Mouse (Mus musculus) monocyte, adult 2 months (primary cell): Measurements from ENCODE around the gene Soat1.

Source experiments
- DNase-seq, 2 experiments: peaks; one replicate each; pipeline ENCODE4 v3.0.0; 2022; ENCODE audit warnings: low spot score in 2 of 2, low read depth in 1 of 2

Soat1 gene

GRCm38 (mm10) chr1:156467655-156468255 lies 6.4 kb downstream of the Soat1 start:
- no peak for DNase-seq

DNA sequence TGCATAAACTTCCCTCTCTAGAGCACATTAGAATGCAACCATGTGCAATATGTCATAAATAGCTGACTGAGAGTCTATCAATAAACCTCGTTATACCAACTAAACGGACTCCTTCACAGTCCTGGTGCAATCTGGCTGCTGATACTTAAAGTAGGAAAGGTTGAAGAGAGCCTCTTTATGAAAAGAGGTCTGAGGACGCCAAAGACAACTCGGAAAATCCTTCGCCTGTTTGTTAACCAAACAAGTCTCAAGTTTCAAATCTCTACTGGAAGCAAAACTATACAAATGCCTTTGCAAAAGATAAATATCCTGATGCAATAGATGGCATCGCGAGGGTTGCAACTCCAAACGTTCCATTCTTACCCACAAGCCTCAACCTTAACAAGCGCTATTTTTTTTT lies 9.2 kb downstream of the Soat1 start:
- DNase-seq, result no peak

DNA sequence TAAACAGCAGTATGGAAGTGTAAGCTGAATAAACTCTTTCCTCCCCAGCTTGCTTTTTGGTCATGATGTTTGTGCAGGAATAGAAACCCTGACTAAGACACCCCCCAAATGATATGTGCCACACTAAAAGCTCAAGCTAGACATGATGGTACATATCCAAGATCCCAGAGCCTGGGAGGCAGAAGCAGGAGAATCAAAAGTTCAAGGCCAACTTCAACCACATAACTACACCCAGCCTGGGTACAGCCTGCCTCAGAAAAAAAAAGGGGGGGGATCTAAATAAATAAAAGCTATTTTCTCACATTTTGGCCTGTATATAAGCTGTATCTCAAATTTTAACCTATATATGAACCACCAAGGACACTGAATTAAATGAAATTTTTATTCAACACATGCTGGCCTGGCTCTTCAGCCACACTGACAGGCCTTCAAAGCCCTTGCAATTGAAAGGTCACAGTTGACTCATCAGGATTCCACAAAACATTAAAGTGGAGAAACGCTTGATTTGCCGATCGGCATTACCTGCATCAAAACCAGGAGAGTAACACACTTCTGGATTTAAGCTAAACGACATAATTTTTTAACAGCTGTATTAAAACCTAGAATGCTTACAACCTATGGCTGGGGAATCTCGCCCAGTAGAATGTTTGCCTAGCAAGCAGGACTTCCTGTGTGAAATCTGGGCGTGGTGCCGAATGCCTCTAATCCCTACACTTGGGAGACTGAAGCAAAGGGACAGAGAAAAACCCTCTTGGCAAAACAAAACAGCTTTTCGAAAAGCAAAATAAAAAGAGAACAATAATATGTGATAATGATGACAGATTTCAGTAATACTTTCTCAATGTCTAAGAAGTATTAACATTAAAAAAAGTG lies 9.9 kb downstream of the Soat1 start:
- no peak for DNase-seq

DNA sequence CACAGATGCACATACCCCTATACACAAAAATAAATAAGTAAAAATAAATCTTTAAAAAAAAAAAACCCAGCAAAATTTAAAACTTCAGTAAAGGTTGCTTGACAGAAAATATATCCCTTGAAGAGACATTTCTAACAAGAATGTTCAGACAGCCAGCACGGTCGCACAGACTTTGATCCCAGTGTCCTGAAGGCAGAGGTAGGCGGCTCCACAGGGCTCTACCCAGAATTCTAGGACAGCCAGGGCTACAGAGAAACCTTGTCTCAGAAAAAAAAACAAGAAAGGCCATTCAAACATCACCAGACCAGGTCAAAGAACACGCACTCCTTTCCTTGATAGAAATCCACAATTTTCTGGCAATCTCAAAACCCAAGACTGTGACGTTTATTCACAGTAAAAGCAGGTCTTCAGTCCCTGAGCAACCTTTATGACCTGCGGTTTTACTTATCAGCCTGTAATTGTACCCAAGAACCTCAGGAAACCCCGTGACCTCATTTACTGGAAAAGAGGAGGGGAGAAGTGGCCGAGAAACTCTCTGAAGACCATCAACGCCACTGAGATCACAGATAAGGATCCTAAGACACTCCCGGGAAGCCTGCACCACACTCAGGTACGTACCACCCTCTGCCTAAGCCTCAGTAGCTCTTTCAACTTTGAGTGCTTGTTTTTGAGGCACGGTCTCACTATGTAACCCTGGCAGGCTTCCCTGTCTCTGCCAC lies 11.7 kb downstream of the Soat1 start:
- DNase-seq, result no peak

DNA sequence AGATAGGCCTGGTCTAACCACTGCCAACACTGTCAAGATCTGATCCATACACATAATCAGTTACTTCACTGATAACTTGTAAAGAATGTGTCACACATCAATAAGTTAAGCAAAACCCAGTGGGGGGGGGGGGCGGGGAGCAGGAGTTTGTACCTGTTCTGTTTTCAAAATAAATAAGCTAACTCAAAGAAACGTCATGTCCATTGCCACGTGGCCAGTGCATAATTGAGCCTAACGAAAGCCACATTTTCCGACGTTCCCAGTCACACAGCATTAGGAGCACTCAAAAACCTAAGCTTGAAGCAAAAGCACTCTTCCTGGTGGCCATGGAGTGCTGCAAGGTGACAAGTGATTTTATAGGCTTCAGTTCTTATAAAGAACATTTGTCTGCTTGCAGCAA lies 13.1 kb downstream of the Soat1 start:
- no peak for DNase-seq

GRCm38 (mm10) chr1:156460216-156460615 lies 13.9 kb downstream of the Soat1 start:
- no peak for DNase-seq

DNA sequence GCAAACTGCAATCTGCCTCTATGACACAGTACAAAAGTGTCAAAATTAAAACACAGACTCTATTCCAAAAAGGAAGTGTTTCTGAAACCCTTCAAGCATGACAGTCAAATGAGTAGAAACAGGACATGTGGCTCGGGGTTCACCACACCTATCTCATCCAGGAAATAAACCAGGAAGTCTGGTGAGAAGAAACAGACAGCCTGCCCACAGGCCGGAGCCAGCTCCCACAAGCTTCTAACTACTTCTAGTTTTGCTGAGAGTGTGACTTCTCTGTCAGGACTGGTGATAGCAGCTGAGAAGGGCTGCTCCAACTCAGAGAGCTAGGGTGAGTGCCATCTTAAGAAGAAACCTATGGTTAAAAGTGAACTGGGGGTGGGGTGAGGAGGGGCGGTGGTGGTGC lies 14.4 kb downstream of the Soat1 start:
- DNase-seq, result peak; percentile 20 to 33

- DNase-seq, result no peak
Measured at GRCm38 (mm10) chr1:156458391-156459060, 15.6 kb downstream of the Soat1 start.

- DNase-seq, result no peak
Measured at GRCm38 (mm10) chr1:156455005-156455758, 18.9 kb downstream of the Soat1 start.

DNA sequence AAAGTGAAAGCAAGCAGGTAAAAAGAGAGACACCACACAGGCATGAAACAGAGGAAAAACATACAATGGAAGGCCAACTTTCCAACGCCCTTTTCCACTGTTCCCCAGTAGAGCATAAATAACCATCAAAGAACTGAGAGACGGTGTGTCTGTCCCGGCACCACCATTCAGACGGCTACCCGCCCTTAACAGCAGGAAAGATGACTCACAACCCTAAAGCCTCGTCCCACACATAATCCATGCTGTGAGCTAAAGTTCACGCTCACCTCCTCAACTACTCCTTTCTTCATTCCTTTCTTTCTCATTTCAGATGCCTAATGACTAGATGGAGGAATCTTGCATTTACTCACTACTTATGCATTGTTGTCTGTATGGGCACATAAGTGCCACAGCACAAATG lies 19.7 kb downstream of the Soat1 start:
- DNase-seq, result no peak

DNA sequence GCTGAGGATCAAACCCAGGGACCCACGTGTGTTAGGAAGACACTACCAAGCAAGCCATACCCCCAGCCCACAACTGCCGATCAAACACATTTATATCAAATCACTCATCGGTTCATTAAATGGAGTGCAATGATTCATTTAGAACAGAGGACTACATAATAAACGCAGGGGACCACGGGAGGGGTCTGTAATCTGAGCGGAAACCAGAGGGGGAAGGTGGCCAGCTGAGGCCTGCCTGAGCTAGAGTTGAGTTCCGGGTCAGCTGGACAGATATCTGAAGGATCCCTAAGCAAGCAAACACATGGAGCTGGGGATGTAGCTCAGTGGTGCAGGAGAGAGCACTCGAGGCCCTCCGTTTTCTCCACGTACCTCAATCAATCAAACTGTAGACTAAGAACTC lies 20.3 kb downstream of the Soat1 start:
- DNase-seq, result no peak

DNA sequence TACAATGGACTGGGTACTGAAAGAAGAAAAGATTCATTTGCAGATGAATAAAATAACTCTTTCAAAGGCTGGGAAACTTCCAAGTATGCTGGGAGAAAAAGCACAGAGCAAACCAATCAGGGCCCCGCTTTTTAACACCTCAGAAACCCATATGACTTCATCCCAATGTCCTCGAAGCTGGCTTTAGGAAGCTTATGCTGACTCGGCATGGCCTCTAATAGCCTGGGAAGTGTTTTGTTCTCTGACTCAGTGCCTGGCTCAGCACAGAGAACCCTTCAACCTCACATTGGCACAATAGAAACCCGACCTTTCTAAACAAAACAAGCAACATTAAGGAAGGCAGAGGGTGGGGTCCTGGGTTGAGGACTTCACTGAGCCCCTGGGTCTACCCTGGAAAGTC lies 23.7 kb downstream of the Soat1 start:
- no peak for DNase-seq

- DNase-seq, result no peak
Measured at GRCm38 (mm10) chr1:156449691-156450090, 24.4 kb downstream of the Soat1 start.

DNA sequence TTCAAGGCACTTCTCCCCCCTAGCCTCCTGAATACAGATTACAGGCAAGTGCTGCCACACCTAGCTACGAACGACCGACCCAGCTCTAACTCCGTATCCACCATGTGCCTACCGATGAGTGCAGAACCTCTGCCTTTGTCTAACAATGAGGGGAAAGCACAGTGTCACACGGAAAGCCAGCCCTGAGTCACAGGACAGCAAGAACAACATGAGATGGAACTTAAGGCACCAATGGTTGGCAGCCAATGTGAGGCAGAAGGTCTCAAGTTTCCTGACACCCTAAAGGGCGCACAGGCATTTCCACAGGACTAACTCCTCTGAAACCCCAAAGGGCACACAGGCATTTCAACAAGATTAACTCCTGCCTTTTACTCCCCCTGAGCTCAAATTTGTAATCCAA lies 25.0 kb downstream of the Soat1 start:
- DNase-seq, result no peak

- DNase-seq, result no peak
Measured at GRCm38 (mm10) chr1:156445049-156445448, 29.1 kb downstream of the Soat1 start.

GRCm38 (mm10) chr1:156442776-156443175 lies 31.4 kb downstream of the Soat1 start:
- no peak for DNase-seq

- no peak for DNase-seq
Measured at GRCm38 (mm10) chr1:156442266-156442665, 31.9 kb downstream of the Soat1 start.

GRCm38 (mm10) chr1:156437726-156438125 lies 36.4 kb downstream of the Soat1 start:
- no peak for DNase-seq

DNA sequence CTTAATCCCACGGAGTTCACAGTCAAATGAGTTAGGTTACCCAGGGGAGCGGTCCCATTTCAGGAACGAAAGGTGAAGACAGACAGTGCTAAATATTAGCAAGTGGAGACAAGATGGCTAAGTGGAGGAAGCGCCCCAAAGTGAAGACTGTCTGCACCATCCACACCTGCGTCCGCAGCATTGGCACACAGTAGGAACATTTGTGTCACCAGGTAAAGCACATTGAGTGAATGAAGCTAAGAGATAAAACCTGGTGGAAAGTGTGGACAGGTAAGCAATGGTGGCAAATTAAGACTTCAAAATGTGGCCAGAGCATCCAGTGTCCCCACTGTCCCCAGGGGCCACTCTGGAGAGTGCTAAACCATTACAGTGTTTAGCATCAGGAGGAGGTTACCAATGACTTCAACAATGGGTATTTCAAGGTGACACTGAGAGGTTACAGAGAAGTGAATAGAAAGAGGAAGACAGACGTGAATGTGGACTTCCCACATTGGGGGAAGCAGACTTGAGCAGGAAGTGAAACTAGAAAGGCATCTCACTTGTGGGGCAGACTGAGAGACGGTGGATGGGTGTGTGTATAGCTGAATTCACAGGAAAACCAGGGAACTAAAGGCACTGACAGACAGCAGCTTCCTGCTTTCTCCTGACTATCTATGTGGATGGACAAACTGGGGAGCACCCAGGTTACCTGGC lies 37.0 kb downstream of the Soat1 start:
- DNase-seq, result peak; percentile 26 to 43

- no peak for DNase-seq
Measured at GRCm38 (mm10) chr1:156433497-156433896, 40.6 kb downstream of the Soat1 start.
